Mouse (Mus musculus) hindbrain, embryonic 11.5 days (tissue): Measurements from ENCODE around the gene Gm13283. TPM values are rescaled to one million over a fixed set of nuclear protein-coding genes. Genes with fewer than 3 reads are reported as not detected.
"Not testable (repeated sequence)": the region's sequence is repeated elsewhere in the genome, so short reads cannot be mapped to it uniquely, and the experiment has no call there.

Experiments
- ATAC-seq: fragments of 200-750 bp; cut with Nextera tagmentation; 2 replicates; pipeline ENCODE4 v1.8.0; 2017; ENCODE audit warnings: mild to moderate bottlenecking, moderate TSS enrichment, moderate library complexity; ENCODE audit not compliant: low FRiP score
- DNase-seq: peaks from one replicate; pipeline ENCODE4 v3.0.0-alpha.2; 2015; ENCODE audit warnings: low spot score
- H3K27ac ChIP-seq: fragments of 300-500 bp; sonication (generic); 2 replicates; pipeline ENCODE4 v1.5.1; 2014; ENCODE audit warnings: mild to moderate bottlenecking, low read depth, low read length
- H3K27me3 ChIP-seq: fragments of 300-500 bp; sonication (generic); 2 replicates; pipeline ENCODE4 v1.6.1; 2014; ENCODE audit warnings: mild to moderate bottlenecking, low read length, moderate library complexity, mixed read lengths; ENCODE audit not compliant: control insufficient read depth, insufficient read depth
- H3K36me3 ChIP-seq: fragments of 300-500 bp; sonication (generic); 2 replicates; pipeline ENCODE4 v1.6.1; 2014; ENCODE audit warnings: mild to moderate bottlenecking, low read length, moderate library complexity, mixed read lengths; ENCODE audit not compliant: control insufficient read depth, insufficient read depth
- H3K4me1 ChIP-seq: fragments of 300-500 bp; sonication (generic); replicated peaks from 2 replicates; pipeline ENCODE4 v1.6.1; 2014; ENCODE audit warnings: low read length, mixed read lengths; ENCODE audit not compliant: control insufficient read depth, insufficient read depth
- H3K4me2 ChIP-seq: fragments of 300-500 bp; sonication (generic); replicated peaks from 2 replicates; pipeline ENCODE4 v1.6.1; 2014; ENCODE audit warnings: mild to moderate bottlenecking, low read depth, low read length
- H3K4me3 ChIP-seq: fragments of 300-500 bp; sonication (generic); 2 replicates; pipeline ENCODE4 v1.5.1; 2014; ENCODE audit warnings: low read depth, low read length
- H3K9ac ChIP-seq: fragments of 300-500 bp; sonication (generic); 2 replicates; pipeline ENCODE4 v1.6.1; 2014; ENCODE audit warnings: low read depth, low read length
- H3K9me3 ChIP-seq: fragments of 300-500 bp; sonication (generic); 2 replicates; pipeline ENCODE4 v1.6.1; 2016; ENCODE audit warnings: low read length; ENCODE audit not compliant: control insufficient read depth
- WGBS: fragments of 180-500 bp; shearing (Covaris S2); extraction: QIAGEN DNeasy Blood & Tissue Kit; methylation state at CpG from one replicate; pipeline ENCODE4 v1.1.7; 2014; 5-methylcytosine and 5-hydroxymethylcytosine counted together
- polyA plus RNA-seq: library from polyadenylated mRNA; unstranded; fragments of >200 nt; fragmentation: Nextera tagmentation; extraction: Ambion mirVana; gene quantifications from 2 replicates; pipeline ENCODE4 v1.2.1, GENCODE M21; 2014

Gene Gm13283
- polyA plus RNA-seq, 1 experiment from 2014 or later = 0.20 TPM

GRCm38 (mm10) chr4:88780320-88780719 is 20.4 kb downstream of the Gm13283 start:
- H3K4me1 ChIP-seq, H3K4me2 ChIP-seq, DNase-seq, H3K9ac ChIP-seq, H3K27me3 ChIP-seq, H3K4me3 ChIP-seq, H3K9me3 ChIP-seq, H3K36me3 ChIP-seq, H3K27ac ChIP-seq, ATAC-seq: not testable (repeated sequence)
- WGBS = 39% methylated on average over 15 of the region's 18 CpGs

- not testable (repeated sequence) for ATAC-seq, H3K4me3 ChIP-seq, H3K27me3 ChIP-seq, H3K4me1 ChIP-seq, DNase-seq, H3K9ac ChIP-seq, H3K9me3 ChIP-seq, H3K36me3 ChIP-seq, H3K27ac ChIP-seq
- H3K4me2 ChIP-seq = peak within 1 kb of the TSS; percentile 28; the same call in 1 of the 2 replicates
- 28% methylated on average over 4 of the region's 7 CpGs for WGBS
Measured at GRCm38 (mm10) chr4:88781831-88782230, 21.9 kb downstream of the Gm13283 start, which contains the start of gene Ifnz. TSS of gene Ifnz (plus strand) at chr4:88782131.

GRCm38 (mm10) chr4:88782335-88782734 is 22.4 kb downstream of the Gm13283 start:
- H3K9me3 ChIP-seq, H3K27ac ChIP-seq, H3K4me3 ChIP-seq, H3K9ac ChIP-seq, DNase-seq, H3K4me1 ChIP-seq, H3K27me3 ChIP-seq, ATAC-seq, H3K36me3 ChIP-seq: not testable (repeated sequence)
- peak overlapping the region; percentile 28; the same call in 1 of the 2 replicates for H3K4me2 ChIP-seq
- WGBS = 0% methylated on average over 3 of the region's 31 CpGs

- H3K4me1 ChIP-seq, ATAC-seq, H3K36me3 ChIP-seq, H3K9me3 ChIP-seq, H3K4me3 ChIP-seq, H3K9ac ChIP-seq, H3K27me3 ChIP-seq, DNase-seq, H3K27ac ChIP-seq, H3K4me2 ChIP-seq: not testable (repeated sequence)
- no CpG with 5 or more reads among the region's 27 CpGs for WGBS
Measured at GRCm38 (mm10) chr4:88785409-88785808, 25.5 kb downstream of the Gm13283 start, which contains the start of gene Gm13276. TSS of gene Gm13276 (plus strand) at chr4:88785709.

GRCm38 (mm10) chr4:88788402-88788801 is 28.5 kb downstream of the Gm13283 start, which contains the start of gene Gm13277:
TSS of gene Gm13277 (plus strand) at chr4:88788632.
- not testable (repeated sequence) for ATAC-seq, H3K27me3 ChIP-seq, H3K4me2 ChIP-seq, H3K4me1 ChIP-seq, H3K9me3 ChIP-seq, H3K4me3 ChIP-seq, DNase-seq, H3K27ac ChIP-seq, H3K9ac ChIP-seq, H3K36me3 ChIP-seq
- 0% methylated on average over 1 of the region's 28 CpGs for WGBS

- not testable (repeated sequence) for H3K27ac ChIP-seq, H3K27me3 ChIP-seq, H3K4me2 ChIP-seq, H3K9me3 ChIP-seq, ATAC-seq, H3K4me3 ChIP-seq, H3K4me1 ChIP-seq, H3K36me3 ChIP-seq, DNase-seq, H3K9ac ChIP-seq
- WGBS = no CpG with 5 or more reads among the region's 28 CpGs
Measured at GRCm38 (mm10) chr4:88791250-88791649, 31.3 kb downstream of the Gm13283 start, which contains the start of gene Gm13278. TSS of gene Gm13278 (plus strand) at chr4:88791550.

- H3K4me3 ChIP-seq, H3K9me3 ChIP-seq, H3K9ac ChIP-seq, DNase-seq, ATAC-seq, H3K36me3 ChIP-seq, H3K27ac ChIP-seq, H3K4me1 ChIP-seq, H3K27me3 ChIP-seq, H3K4me2 ChIP-seq: not testable (repeated sequence)
- WGBS = 0% methylated on average over 4 of the region's 52 CpGs
Measured at GRCm38 (mm10) chr4:88793936-88794675, 34.2 kb downstream of the Gm13283 start, which contains the start of gene Gm13275. TSS of gene Gm13275 (plus strand) at chr4:88794487.

GRCm38 (mm10) chr4:88797097-88797496 is 37.2 kb downstream of the Gm13283 start, which contains the start of gene Gm13279:
TSS of gene Gm13279 (plus strand) at chr4:88797397.
- not testable (repeated sequence) for H3K27me3 ChIP-seq, H3K4me3 ChIP-seq, H3K27ac ChIP-seq, H3K36me3 ChIP-seq, DNase-seq, ATAC-seq, H3K4me2 ChIP-seq, H3K9me3 ChIP-seq, H3K4me1 ChIP-seq, H3K9ac ChIP-seq
- no CpG with 5 or more reads among the region's 28 CpGs for WGBS

GRCm38 (mm10) chr4:88799365-88799764 is 39.4 kb downstream of the Gm13283 start, which contains the start of gene Gm13285:
TSS of gene Gm13285 (plus strand) at chr4:88799665.
- not testable (repeated sequence) for H3K9me3 ChIP-seq, ATAC-seq

More at GRCm38 (mm10) chr4:88799365-88799764, 39.4 kb downstream of the Gm13283 start, which contains the start of gene Gm13285:
- not testable (repeated sequence) for H3K9ac ChIP-seq, H3K27me3 ChIP-seq, H3K36me3 ChIP-seq, H3K4me3 ChIP-seq, H3K4me2 ChIP-seq, DNase-seq, H3K4me1 ChIP-seq, H3K27ac ChIP-seq
- 17% methylated on average over 2 of the region's 7 CpGs for WGBS
